8 mouse cellular contexts compared by ENCODE assay signal in the genomic region with DNA sequence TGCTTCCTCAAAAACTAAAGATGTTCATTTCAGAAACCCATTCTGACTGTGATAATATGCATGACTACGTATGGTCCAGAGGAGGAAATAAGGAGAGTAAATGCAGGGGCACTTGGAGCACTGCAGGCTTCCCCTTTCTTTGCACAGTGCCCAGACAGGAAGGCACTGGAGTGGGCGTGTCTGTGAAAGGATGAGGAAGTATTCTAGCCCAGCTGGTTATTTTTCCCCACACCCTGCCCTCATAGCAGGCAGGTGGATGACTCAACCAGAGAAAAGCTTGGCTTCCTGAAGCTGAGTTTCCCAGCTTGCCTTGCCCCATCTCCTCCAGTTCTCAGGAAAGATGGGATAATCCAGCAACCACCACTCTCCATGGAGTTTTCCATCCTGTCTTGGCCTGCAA. TPM values are rescaled to one million over a fixed set of nuclear protein-coding genes. Genes with fewer than 3 reads are reported as not detected.
DNase-seq lines count a peak whose midpoint lies in the region; ATAC-seq lines count a peak whose summit lies in the region.

No protein-coding gene starts in this region.

- no peak overlapping the region for H3K27ac ChIP-seq in forebrain, embryonic 13.5 days
- H3K27ac ChIP-seq in forebrain, embryonic 16.5 days (ENCODE audit: low read length) = no peak overlapping the region

- no peaks in the 10 kb centered on the region for H3K9me3 ChIP-seq in forebrain, embryonic 13.5 days (replicated peaks)
- H3K9me3 ChIP-seq in forebrain, embryonic 16.5 days (ENCODE audit: control insufficient read depth, low read length) = no peaks in the 10 kb centered on the region

- 86% methylated on average over 2 of the region's 2 CpGs for WGBS in forebrain, embryonic 13.5 days
- WGBS in forebrain, embryonic 16.5 days = 76% methylated on average over 2 of the region's 2 CpGs

- no peaks in the 10 kb centered on the region for H3K27me3 ChIP-seq in forebrain, embryonic 13.5 days
- no peaks in the 10 kb centered on the region for H3K27me3 ChIP-seq in forebrain, embryonic 16.5 days (replicated peaks; ENCODE audit: control insufficient read depth, insufficient read depth, low read length)

- no peaks in the 10 kb centered on the region for H3K4me1 ChIP-seq in forebrain, embryonic 13.5 days
- H3K4me1 ChIP-seq in forebrain, embryonic 16.5 days (replicated peaks; ENCODE audit: control insufficient read depth, insufficient read depth, low read length) = no peaks in the 10 kb centered on the region

- no peak overlapping the region for H3K4me3 ChIP-seq in forebrain, embryonic 13.5 days
- no peak overlapping the region for H3K4me3 ChIP-seq in forebrain, embryonic 16.5 days (replicated peaks; ENCODE audit: low read length)

- peaks cover 36% of the 10 kb centered on the region for H3K36me3 ChIP-seq in forebrain, embryonic 13.5 days (ENCODE audit: poor library complexity, severe bottlenecking)
- H3K36me3 ChIP-seq in forebrain, embryonic 16.5 days (ENCODE audit: control insufficient read depth, insufficient read depth) = peaks cover 5% of the 10 kb centered on the region; the same call in 1 of the 2 replicates

- peak; percentile 44 for DNase-seq in layer of hippocampus, adult 11-12 months (ENCODE audit: low spot score)
- DNase-seq in layer of hippocampus, postnatal 36 days = no peak
- DNase-seq in Muller cell, postnatal 12 days (ENCODE audit: inconsistent ontology term) = peak; percentile 16
- peak; percentile 17 to 25 for DNase-seq in heart, postnatal 36 days
- DNase-seq in lung, postnatal 36 days = peak; percentile 85
- no peak for DNase-seq in embryo, embryonic 11 days

- no peak for ATAC-seq in forebrain, embryonic 13.5 days
- ATAC-seq in forebrain, embryonic 16.5 days = no peak

- intact Hi-C loops in heart, postnatal 36 days (cut with DNase I) = no loop called here

- H3K4me2 ChIP-seq in forebrain, embryonic 13.5 days = no peak overlapping the region
- H3K4me2 ChIP-seq in forebrain, embryonic 16.5 days (ENCODE audit: low read length) = no peak overlapping the region

- H3K9ac ChIP-seq in forebrain, embryonic 13.5 days = no peak overlapping the region
- H3K9ac ChIP-seq in forebrain, embryonic 16.5 days (replicated peaks; ENCODE audit: low read depth, low read length) = no peak overlapping the region

RNA-seq across cellular contexts. Expression of a gene that starts 34.6 kb away (rescaled TPM):
- total RNA-seq in layer of hippocampus, postnatal 36 days (2021) = 100 to 1,000 TPM; 233 to 239 TPM
- total RNA-seq in heart, postnatal 36 days (2021) = 100 to 1,000 TPM; 181 to 194 TPM
- polyA plus RNA-seq in forebrain, embryonic 13.5 days (2015; fragmentation: Nextera tagmentation; extraction: Ambion mirVana) = 337 and 338 TPM in 2 replicates
- polyA plus RNA-seq in forebrain, embryonic 16.5 days (2015; fragmentation: Nextera tagmentation; extraction: Ambion mirVana) = 396 and 403 TPM in 2 replicates

Comparison
In these comparisons a context has a peak if more than half of its experiments do, and no peak if none do; other contexts are left out.
1. DNase-seq: peak in layer of hippocampus, adult 11-12 months (single experiment), Muller cell, postnatal 12 days (single experiment), heart, postnatal 36 days (2 of 2) and lung, postnatal 36 days (single experiment); none in layer of hippocampus, postnatal 36 days (0 of 2) and embryo, embryonic 11 days (single experiment).